In the genomic region with DNA sequence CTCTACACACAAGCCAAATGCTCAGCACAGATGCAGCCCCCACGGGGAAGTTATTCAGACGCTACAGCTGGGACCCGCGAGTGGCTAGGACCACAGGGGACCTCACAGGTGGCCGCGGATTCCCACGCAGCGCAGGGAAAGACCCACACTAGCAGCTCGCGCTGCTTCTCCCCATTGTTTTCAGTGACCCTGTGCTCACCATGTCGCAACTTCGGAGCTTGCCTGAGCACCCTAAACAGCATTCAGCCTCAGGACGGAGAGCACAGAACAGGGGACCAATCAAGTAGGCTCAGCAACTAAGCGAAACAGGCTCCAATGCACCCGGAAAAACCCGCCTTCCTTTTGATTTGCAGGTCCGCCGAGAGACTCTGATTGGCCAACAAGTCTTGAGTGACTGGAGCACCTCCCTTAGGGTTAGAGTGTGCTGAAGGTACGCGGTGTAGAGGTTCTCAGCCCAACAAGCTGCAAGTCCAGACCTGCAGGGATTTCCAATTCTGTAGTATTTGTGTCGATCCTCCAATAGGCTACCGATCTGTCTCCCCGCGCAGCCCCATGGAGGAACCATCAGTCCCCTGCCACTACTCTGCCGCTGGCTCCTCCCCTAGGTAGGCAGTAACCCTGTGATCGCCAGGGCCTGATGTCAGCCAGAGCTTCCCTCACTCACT, we compare ENCODE assay signal across 7 mouse cellular contexts. TPM values are rescaled to one million over a fixed set of nuclear protein-coding genes. Genes with fewer than 3 reads are reported as not detected.
DNase-seq lines count a peak whose midpoint lies in the region; ATAC-seq and TF ChIP-seq lines count a peak whose summit lies in the region.
"Not testable (repeated sequence)": the region's sequence is repeated elsewhere in the genome, so short reads cannot be mapped to it uniquely, and the experiment has no call there.

A gene (minus strand): TSS at position 505 of the 665 bp plus-strand sequence.

- H3K4me3 ChIP-seq in embryonic facial prominence, embryonic 13.5 days, result peak within 1 kb of the TSS; percentile 67
- H3K4me3 ChIP-seq in kidney, adult 2 months (ENCODE audit: insufficient read depth, low read depth, low read length), result peak within 1 kb of the TSS; percentile 76
- H3K4me3 ChIP-seq in limb, embryonic 12.5 days (replicated peaks), result peak within 1 kb of the TSS; percentile 62
- peak within 1 kb of the TSS; percentile 52 for H3K4me3 ChIP-seq in midbrain, embryonic 15.5 days
- H3K4me3 ChIP-seq in spleen, adult 2 months (ENCODE audit: extremely low read depth, insufficient read depth, insufficient read length), result peak within 1 kb of the TSS; percentile 90

- H3K27me3 ChIP-seq in embryonic facial prominence, embryonic 13.5 days; kidney, adult 2 months (replicated peaks; ENCODE audit: control insufficient read depth, insufficient read depth, low read length); limb, embryonic 12.5 days; midbrain, embryonic 15.5 days (replicated peaks); spleen, adult 2 months (ENCODE audit: control insufficient read depth, insufficient read depth, low read length): not testable (repeated sequence)

- WGBS in embryonic facial prominence, embryonic 13.5 days, result under 1% methylated on average over 26 of the region's 26 CpGs
- under 1% methylated on average over 26 of the region's 26 CpGs for WGBS in kidney, adult 2 months
- under 1% methylated on average over 26 of the region's 26 CpGs for WGBS in limb, embryonic 12.5 days
- under 1% methylated on average over 26 of the region's 26 CpGs for WGBS in midbrain, embryonic 15.5 days
- WGBS in spleen, adult 2 months, result 1% methylated on average over 26 of the region's 26 CpGs

- peak; percentile 95 for ATAC-seq in embryonic facial prominence, embryonic 13.5 days (ENCODE audit: insufficient number of reproducible peaks, insufficient read depth, low FRiP score, low TSS enrichment, low read depth)
- peak; percentile 99 for ATAC-seq in limb, embryonic 12.5 days (ENCODE audit: insufficient number of reproducible peaks, insufficient read depth, low FRiP score, low TSS enrichment, low read depth)
- ATAC-seq in midbrain, embryonic 15.5 days (replicated peaks), result peak; percentile 98

- TF ChIP-seq CTCF in kidney, adult 2 months (conservative IDR thresholded peaks at IDR 0.05; ENCODE audit: insufficient read depth, insufficient read length, low read depth, low read length); spleen, adult 2 months (IDR thresholded peaks at IDR 0.05; ENCODE audit: extremely low read depth, insufficient read depth, insufficient read length, insufficient replicate concordance): not testable (repeated sequence)

- not testable (repeated sequence) for TF ChIP-seq POLR2A in kidney, adult 2 months (IDR thresholded peaks at IDR 0.05; ENCODE audit: low read depth, low read length); spleen, adult 2 months (IDR thresholded peaks at IDR 0.05; ENCODE audit: low read depth, low read length)

- H3K9me3 ChIP-seq in embryonic facial prominence, embryonic 13.5 days; limb, embryonic 12.5 days; midbrain, embryonic 15.5 days: not testable (repeated sequence)

- H3K4me1 ChIP-seq in embryonic facial prominence, embryonic 13.5 days; kidney, adult 2 months (ENCODE audit: control insufficient read depth, insufficient read depth, low read length); limb, embryonic 12.5 days (replicated peaks); midbrain, embryonic 15.5 days; spleen, adult 2 months (ENCODE audit: control insufficient read depth, insufficient read depth, insufficient read length): not testable (repeated sequence)

- H3K4me2 ChIP-seq in embryonic facial prominence, embryonic 13.5 days, result peak within 1 kb of the TSS; percentile 68
- H3K4me2 ChIP-seq in limb, embryonic 12.5 days, result peak within 1 kb of the TSS; percentile 63
- H3K4me2 ChIP-seq in midbrain, embryonic 15.5 days, result peak within 1 kb of the TSS; percentile 80

- H3K27ac ChIP-seq in embryonic facial prominence, embryonic 13.5 days, result peak within 1 kb of the TSS; percentile 78
- not testable (repeated sequence) for H3K27ac ChIP-seq in kidney, adult 2 months (ENCODE audit: insufficient read depth, low read depth, low read length)
- H3K27ac ChIP-seq in limb, embryonic 12.5 days, result peak within 1 kb of the TSS; percentile 88
- peak within 1 kb of the TSS; percentile 67 for H3K27ac ChIP-seq in midbrain, embryonic 15.5 days
- H3K27ac ChIP-seq in spleen, adult 2 months (ENCODE audit: insufficient read depth, low read length), result peak within 1 kb of the TSS; percentile 94

- DNase-seq in adrenal gland, postnatal 25 days, result peak; percentile 72
- DNase-seq in heart, adult 18-20 months, result peak; percentile 71 to 85
- DNase-seq in kidney, adult 2 months, result peak; percentile 91
- peak; percentile 75 to 77 for DNase-seq in spleen, adult 2 months (ENCODE audit: low read depth in 1 of 2, low spot score in 2 of 2)

- not testable (repeated sequence) for H3K36me3 ChIP-seq in embryonic facial prominence, embryonic 13.5 days; kidney, adult 2 months (ENCODE audit: control insufficient read depth, insufficient read depth, low read length); limb, embryonic 12.5 days; midbrain, embryonic 15.5 days (replicated peaks); spleen, adult 2 months (ENCODE audit: control insufficient read depth, insufficient read depth, low read length)

- peak within 1 kb of the TSS; percentile 78 for H3K9ac ChIP-seq in embryonic facial prominence, embryonic 13.5 days
- H3K9ac ChIP-seq in limb, embryonic 12.5 days (replicated peaks), result peak within 1 kb of the TSS; percentile 75
- H3K9ac ChIP-seq in midbrain, embryonic 15.5 days, result peak within 1 kb of the TSS; percentile 51

RNA-seq across cellular contexts. Expression of the gene that starts here (rescaled TPM):
- total RNA-seq in adrenal gland, postnatal 25 days (2021), result 4.0 and 4.5 TPM in 2 replicates
- 3.6 and 4.0 TPM in 2 replicates for polyA plus RNA-seq in embryonic facial prominence, embryonic 13.5 days (2015; fragmentation: Nextera tagmentation; extraction: Ambion mirVana)
- under 1 TPM; 0.25 to 0.36 TPM for total RNA-seq in heart, adult 18-20 months (2021)
- polyA plus RNA-seq in kidney, adult 2 months (2012; rRNA removed), result 0.16 and 0.27 TPM in 2 replicates
- 3.6 and 4.0 TPM in 2 replicates for polyA plus RNA-seq in limb, embryonic 12.5 days (2016; fragmentation: Nextera tagmentation; extraction: Ambion mirVana)
- 1.7 and 2.0 TPM in 2 replicates for polyA plus RNA-seq in midbrain, embryonic 15.5 days (2015; fragmentation: Nextera tagmentation; extraction: Ambion mirVana)
- polyA plus RNA-seq in spleen, adult 2 months (2012; rRNA removed), result 0.21 TPM in 2 replicates

Comparison
In these comparisons a context has a peak if more than half of its experiments do, and no peak if none do; other contexts are left out.
1. Peak in DNase-seq in heart, adult 18-20 months; RNA of the gene not detected or under 1 TPM.
2. Peak in DNase-seq and H3K4me3 ChIP-seq in kidney, adult 2 months; RNA of the gene not detected or under 1 TPM.
3. Peak in DNase-seq, H3K4me3 ChIP-seq and H3K27ac ChIP-seq in spleen, adult 2 months; RNA of the gene not detected or under 1 TPM.